Mouse (Mus musculus) liver, embryonic 15.5 days (tissue): Measurements from ENCODE around the gene Cd300lf. TPM values are rescaled to one million over a fixed set of nuclear protein-coding genes. Genes with fewer than 3 reads are reported as not detected.

Experiments
- ATAC-seq: fragments of 200-750 bp; cut with Nextera tagmentation; 2 replicates; pipeline ENCODE4 v1.8.0; 2017; ENCODE audit warnings: moderate number of reproducible peaks, mild to moderate bottlenecking, moderate library complexity; ENCODE audit not compliant: insufficient read depth
- H3K27ac ChIP-seq: fragments of 300-500 bp; sonication (generic); replicated peaks from 2 replicates; pipeline ENCODE4 v1.5.1; 2015; ENCODE audit warnings: mild to moderate bottlenecking, inconsistent platforms
- H3K27me3 ChIP-seq: fragments of 300-500 bp; sonication (generic); 2 replicates; pipeline ENCODE4 v1.6.1; 2015; ENCODE audit warnings: mild to moderate bottlenecking, inconsistent platforms
- H3K36me3 ChIP-seq: fragments of 300-500 bp; sonication (generic); replicated peaks from 2 replicates; pipeline ENCODE4 v1.6.1; 2015; ENCODE audit warnings: moderate library complexity, mild to moderate bottlenecking, inconsistent platforms
- H3K4me1 ChIP-seq: fragments of 300-500 bp; sonication (generic); replicated peaks from 2 replicates; pipeline ENCODE4 v1.6.1; 2015; ENCODE audit warnings: inconsistent platforms
- H3K4me2 ChIP-seq: fragments of 300-500 bp; sonication (generic); 2 replicates; pipeline ENCODE4 v1.6.1; 2015; ENCODE audit warnings: moderate library complexity, mild to moderate bottlenecking, inconsistent platforms
- H3K4me3 ChIP-seq: fragments of 300-500 bp; sonication (generic); replicated peaks from 2 replicates; pipeline ENCODE4 v1.5.1; 2015; ENCODE audit warnings: mild to moderate bottlenecking, inconsistent platforms
- H3K9ac ChIP-seq: fragments of 300-500 bp; sonication (generic); 2 replicates; pipeline ENCODE4 v1.6.1; 2015; ENCODE audit warnings: moderate library complexity, mild to moderate bottlenecking, inconsistent platforms
- H3K9me3 ChIP-seq: fragments of 300-500 bp; sonication (generic); replicated peaks from 2 replicates; pipeline ENCODE4 v1.6.1; 2016; ENCODE audit warnings: inconsistent platforms
- WGBS: fragments of 180-500 bp; shearing (Covaris S2); methylation state at CpG from one replicate; pipeline ENCODE4 v1.1.7; 2015; ENCODE audit warnings: mixed read lengths; ENCODE audit not compliant: insufficient replicate concordance; 5-methylcytosine and 5-hydroxymethylcytosine counted together
- polyA plus RNA-seq: library from polyadenylated mRNA; unstranded; fragments of >200 nt; fragmentation: Nextera tagmentation; extraction: Ambion mirVana; gene quantifications from 2 replicates; pipeline ENCODE4 v1.2.1, GENCODE M21; 2015

The Cd300lf gene
- polyA plus RNA-seq, 1 experiment from 2014 or later: 4.5 TPM

DNA sequence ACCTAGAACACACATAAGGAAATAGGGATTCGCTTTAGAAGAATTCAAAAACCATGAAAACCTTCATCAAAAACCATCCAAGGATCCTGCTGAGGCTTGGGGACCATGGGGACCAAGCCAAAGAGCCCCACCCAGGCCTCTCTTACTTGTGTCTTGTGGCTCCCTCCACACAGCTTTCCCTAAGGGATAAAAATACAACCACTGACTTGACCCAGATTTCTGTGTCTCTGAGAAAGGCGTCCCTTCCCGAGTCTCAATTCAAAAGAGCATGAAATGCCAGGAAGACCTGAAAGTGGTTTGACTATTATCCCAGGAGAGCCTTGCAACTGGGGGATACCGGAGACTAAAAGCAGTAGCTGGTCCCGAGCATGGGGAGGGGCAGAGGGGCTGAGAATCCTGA lies 60.8 kb downstream of the Cd300lf start:
- Histone ChIP-seq H3K4me3 (no peak overlapping the region), H3K27ac (no peak overlapping the region), H3K4me2 (no peak overlapping the region), H3K9me3 (no peaks in the 10 kb centered on the region), H3K27me3 (no peaks in the 10 kb centered on the region), H3K36me3 (no peaks in the 10 kb centered on the region), H3K9ac (no peak overlapping the region), H3K4me1 (0 out of 2 replicates have a peak, but pooled peaks cover 17% of the 10 kb centered on the region)
- WGBS: 60% methylated on average over 5 of the region's 5 CpGs
- no peak for ATAC-seq

DNA sequence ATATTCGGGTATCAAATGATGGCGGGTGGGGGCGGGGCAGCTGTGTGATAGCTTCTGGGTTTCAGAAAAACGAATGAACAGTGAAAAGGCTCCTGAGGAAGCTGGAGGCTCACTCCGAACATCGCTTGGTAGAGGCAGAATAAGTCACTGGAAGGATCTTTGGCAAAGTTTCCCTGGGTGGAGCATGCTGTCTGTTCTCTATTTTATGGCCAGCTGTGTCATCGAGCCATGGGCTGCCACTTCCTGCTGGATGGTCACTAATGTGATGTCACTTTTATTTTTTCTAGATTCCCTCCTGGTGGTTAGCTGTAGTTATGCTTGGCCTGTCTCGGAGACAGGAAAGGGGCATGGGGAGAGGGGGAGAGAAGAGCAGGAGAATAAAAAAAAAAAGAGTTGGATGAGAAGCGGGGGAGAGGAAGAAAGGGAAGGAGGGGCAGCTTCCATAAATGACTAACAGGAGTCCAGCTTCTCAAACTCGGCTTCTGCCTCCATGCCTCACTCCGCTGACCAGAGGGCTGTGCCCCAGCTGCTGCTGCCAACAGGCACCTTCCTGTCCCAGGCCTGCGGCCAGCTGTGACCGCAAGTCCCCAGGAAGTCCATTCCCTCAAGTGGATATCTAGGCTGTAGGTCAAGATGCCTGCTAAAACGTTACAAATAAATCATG lies 62.0 kb downstream of the Cd300lf start:
- Histone ChIP-seq H3K4me2 (peak overlapping the region; percentile 13; the same call in 1 of the 2 replicates), H3K27me3 (no peaks in the 10 kb centered on the region), H3K9ac (no peak overlapping the region), H3K4me3 (no peak overlapping the region), H3K9me3 (no peaks in the 10 kb centered on the region), H3K27ac (no peak overlapping the region), H3K36me3 (no peaks in the 10 kb centered on the region), H3K4me1 (0 out of 2 replicates have a peak, but pooled peaks cover 17% of the 10 kb centered on the region)
- 12% methylated on average over 14 of the region's 14 CpGs for WGBS
- no peak for ATAC-seq

- no peak overlapping the region for H3K4me3 ChIP-seq
- no peaks in the 10 kb centered on the region for H3K36me3 ChIP-seq
- no peak overlapping the region for H3K4me2 ChIP-seq
- no peak overlapping the region for H3K27ac ChIP-seq
- no peak overlapping the region for H3K9ac ChIP-seq
- 0 out of 2 replicates have a peak, but pooled peaks cover 15% of the 10 kb centered on the region for H3K4me1 ChIP-seq
- ATAC-seq: no peak
- WGBS: 10% methylated on average over 9 of the region's 9 CpGs
- H3K27me3 ChIP-seq: no peaks in the 10 kb centered on the region
- no peaks in the 10 kb centered on the region for H3K9me3 ChIP-seq
Measured at GRCm38 (mm10) chr11:115071015-115071551, 62.7 kb downstream of the Cd300lf start.

GRCm38 (mm10) chr11:115066768-115067167 lies 67.0 kb downstream of the Cd300lf start:
- no peaks in the 10 kb centered on the region for H3K27me3 ChIP-seq
- H3K36me3 ChIP-seq: no peaks in the 10 kb centered on the region
- H3K9me3 ChIP-seq: no peaks in the 10 kb centered on the region
- ATAC-seq: no peak
- 0 out of 2 replicates have a peak, but pooled peaks cover 7% of the 10 kb centered on the region for H3K4me1 ChIP-seq
- H3K9ac ChIP-seq: no peak overlapping the region
- no peak overlapping the region for H3K4me3 ChIP-seq
- no peak overlapping the region for H3K4me2 ChIP-seq
- WGBS: 36% methylated on average over 6 of the region's 6 CpGs
- H3K27ac ChIP-seq: no peak overlapping the region

Other genes with a start within 250 kb of the Cd300lf start
- gene Cd300a, start 244.0 kb downstream of the Cd300lf start, polyA plus RNA-seq: 7.3 and 7.8 TPM in 2 replicates
- gene Cd300lb, start 199.6 kb downstream of the Cd300lf start, polyA plus RNA-seq: 1.3 and 1.5 TPM in 2 replicates
- not detected in 2 replicates for gene Cd300c, start 164.8 kb downstream of the Cd300lf start, polyA plus RNA-seq
- gene Cd300ld, start 144.1 kb downstream of the Cd300lf start, polyA plus RNA-seq: 1.2 and 1.3 TPM in 2 replicates
- gene Cd300c2, start 132.1 kb downstream of the Cd300lf start, polyA plus RNA-seq: 8.7 and 9.5 TPM in 2 replicates
- gene Cd300ld2, start 117.8 kb downstream of the Cd300lf start, polyA plus RNA-seq: not detected in 2 replicates
- not detected in 2 replicates for gene Cd300ld4, start 107.0 kb downstream of the Cd300lf start, polyA plus RNA-seq
- not detected in 2 replicates for gene Cd300ld5, start 96.2 kb downstream of the Cd300lf start, polyA plus RNA-seq
- not detected in 2 replicates for gene Cd300ld3, start 85.6 kb downstream of the Cd300lf start, polyA plus RNA-seq
- 0.67 and 0.89 TPM in 2 replicates for gene Cd300e, start 71.8 kb downstream of the Cd300lf start, polyA plus RNA-seq
- 2.2 and 2.3 TPM in 2 replicates for gene Rab37, start 42.6 kb downstream of the Cd300lf start, polyA plus RNA-seq
- gene Slc9a3r1, start 29.3 kb upstream of the Cd300lf start, polyA plus RNA-seq: 76.4 and 82.1 TPM in 2 replicates
- gene Tmem104, start 53.5 kb upstream of the Cd300lf start, polyA plus RNA-seq: 5.1 and 6.0 TPM in 2 replicates
- gene Nat9, start 53.9 kb upstream of the Cd300lf start, polyA plus RNA-seq: 9.9 and 11.6 TPM in 2 replicates
- gene Grin2c, start 133.3 kb upstream of the Cd300lf start, polyA plus RNA-seq: 0.05 TPM in 2 replicates
- gene Fdxr, start 143.1 kb upstream of the Cd300lf start, polyA plus RNA-seq: 19.5 and 21.1 TPM in 2 replicates
- gene Fads6, start 163.7 kb upstream of the Cd300lf start, polyA plus RNA-seq: 3.4 and 4.1 TPM in 2 replicates
- gene Otop2, start 173.2 kb upstream of the Cd300lf start, polyA plus RNA-seq: not detected in 2 replicates
- gene Ush1g, start 188.0 kb upstream of the Cd300lf start, polyA plus RNA-seq: 0.20 and 0.22 TPM in 2 replicates
- gene Otop3, start 200.7 kb upstream of the Cd300lf start, polyA plus RNA-seq: not detected in 2 replicates
- 1.1 and 1.5 TPM in 2 replicates for gene Hid1, start 233.8 kb upstream of the Cd300lf start, polyA plus RNA-seq
- gene Cdr2l, start 247.9 kb upstream of the Cd300lf start, polyA plus RNA-seq: 1.2 and 1.3 TPM in 2 replicates